Mouse (Mus musculus) MN1 (cell line): ENCODE data around the gene Alg1.
A peak's percentile ranks its signal among the peaks of the same experiment; 100 is the strongest.

Source experiments
- DNase-seq: peaks from one replicate; pipeline ENCODE4 v3.0.0-alpha.2; 2016; ENCODE audit warnings: low spot score

Alg1 gene

DNA sequence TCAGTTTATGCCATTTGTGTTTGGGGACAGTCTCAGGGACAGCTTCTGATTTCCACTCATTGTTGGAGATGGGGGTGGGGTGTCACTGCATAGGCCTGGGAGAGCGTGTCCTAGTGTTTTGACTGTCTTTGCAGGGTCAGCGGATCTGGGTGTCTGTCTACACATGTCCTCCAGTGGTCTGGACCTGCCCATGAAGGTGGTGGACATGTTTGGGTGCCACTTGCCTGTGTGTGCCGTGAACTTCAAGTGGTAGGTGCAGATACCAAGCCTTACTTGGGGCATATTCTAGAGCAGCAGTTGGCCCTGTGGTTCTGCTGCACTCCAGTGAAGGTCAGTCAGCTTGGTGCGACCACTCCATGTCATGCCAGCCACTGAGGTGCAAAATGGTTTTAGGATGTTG, 8.9 kb downstream of the Alg1 start:
- DNase-seq: no peak

DNA sequence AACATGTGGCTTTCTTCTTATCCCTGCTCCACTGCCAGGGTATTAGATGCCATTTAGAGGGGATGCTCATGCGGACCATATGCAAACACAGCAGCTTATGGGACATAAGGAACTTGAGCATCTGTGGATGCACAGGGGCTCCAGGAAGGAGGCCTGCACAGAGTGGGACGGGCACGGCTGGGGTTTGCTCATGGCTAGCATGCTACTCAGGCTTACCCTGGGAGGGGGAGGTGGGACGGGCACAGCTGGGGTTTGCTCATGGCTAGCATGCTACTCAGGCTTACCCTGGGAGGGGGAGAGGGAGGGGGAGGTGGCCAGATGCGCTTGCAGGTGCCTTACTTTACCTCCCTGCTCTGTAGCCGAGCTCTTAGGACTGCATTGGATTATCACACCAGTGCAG, 9.5 kb downstream of the Alg1 start:
- DNase-seq: no peak

DNA sequence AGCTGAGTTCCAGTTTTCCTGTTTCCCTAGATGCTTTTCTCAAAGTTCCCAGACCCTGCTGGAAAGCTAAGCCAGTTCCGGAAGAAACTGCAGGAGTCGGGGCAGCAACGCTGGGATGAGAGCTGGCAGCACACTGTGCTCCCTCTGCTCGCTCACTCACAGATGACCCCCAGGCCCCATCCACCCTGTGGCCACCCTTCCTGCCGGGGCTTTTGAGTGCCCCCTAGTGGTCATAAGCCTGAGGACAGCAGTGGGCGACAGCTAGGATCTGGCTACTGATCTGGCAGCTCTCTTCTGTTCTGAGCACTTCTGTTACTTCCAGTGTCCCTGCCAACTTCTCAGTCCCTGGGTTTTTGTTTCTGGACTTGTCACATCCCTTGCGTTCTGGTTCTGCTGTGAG, 11.0 kb downstream of the Alg1 start:
- DNase-seq: peak; percentile 61

DNA sequence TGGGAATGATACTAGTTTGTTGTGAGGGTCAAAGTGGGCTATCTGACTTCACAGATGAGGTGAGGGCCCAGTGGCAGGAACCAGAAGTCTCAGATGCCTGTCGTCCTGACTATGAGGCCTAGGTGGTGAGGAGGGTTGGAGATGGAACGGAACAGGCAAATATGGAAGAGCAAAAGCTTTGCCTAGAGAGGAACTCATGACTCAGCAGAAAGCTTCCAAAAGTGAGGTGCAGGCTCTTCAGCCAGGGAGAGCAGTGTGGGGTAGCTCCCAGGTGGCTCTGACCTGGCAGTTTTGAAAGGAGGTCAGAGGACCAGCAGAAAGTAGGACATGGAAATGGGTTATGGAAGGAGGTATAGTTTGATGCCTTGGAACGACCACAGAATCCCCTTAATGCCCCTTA, 17.5 kb downstream of the Alg1 start:
- DNase-seq: no peak

DNA sequence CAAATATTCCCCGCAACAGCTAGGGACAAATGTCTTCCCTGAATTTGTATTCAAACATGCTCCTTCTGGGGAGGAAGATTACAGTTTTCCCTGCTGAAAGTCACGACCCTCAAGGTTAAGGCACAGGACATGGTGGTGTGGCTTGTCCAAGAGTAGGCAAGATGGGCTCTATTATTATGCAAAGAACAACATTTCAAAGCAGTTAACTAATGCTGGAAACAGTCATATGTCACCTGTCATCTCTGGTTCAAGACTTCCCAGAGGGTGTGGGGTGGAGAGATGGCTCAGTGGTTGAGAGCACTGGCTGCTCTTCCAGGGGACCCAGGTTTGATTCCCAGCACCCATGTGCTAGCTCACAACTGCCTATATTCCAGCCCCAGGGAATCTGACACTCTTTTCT, 18.8 kb downstream of the Alg1 start:
- DNase-seq: no peak

DNA sequence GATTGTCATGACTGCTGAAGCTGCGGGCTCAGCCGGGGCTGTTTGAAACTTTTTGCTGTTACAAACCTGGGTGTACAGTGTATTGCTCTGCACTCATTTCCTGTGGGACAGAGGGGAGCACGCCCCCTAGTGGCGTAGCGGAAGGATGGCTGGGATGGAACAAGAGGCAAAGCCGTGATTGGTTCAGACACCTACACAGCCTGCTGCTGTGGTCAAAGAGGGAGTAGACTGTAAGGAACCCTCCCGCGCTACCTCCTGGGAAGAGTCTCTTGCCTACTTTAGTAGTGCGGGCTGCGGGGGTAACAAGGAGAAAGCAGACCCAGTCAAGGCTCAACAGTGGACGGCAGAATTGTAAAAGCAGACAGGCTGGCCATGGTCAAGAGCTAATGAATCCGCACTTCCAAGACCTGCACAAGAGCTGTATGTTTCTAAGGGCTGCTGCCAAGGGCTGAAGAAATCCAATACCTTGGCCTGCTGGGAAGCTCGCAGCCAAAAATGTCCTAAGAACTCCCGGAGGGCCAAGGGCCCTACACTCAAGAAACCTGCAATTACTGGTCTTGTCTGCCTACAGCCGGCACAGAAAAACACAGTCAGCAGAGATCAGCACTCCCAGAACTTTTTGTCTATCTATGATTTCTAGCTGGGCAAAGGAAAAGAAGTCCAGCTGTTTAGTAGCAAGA, 21.1 kb downstream of the Alg1 start:
- DNase-seq: peak; percentile 85

DNA sequence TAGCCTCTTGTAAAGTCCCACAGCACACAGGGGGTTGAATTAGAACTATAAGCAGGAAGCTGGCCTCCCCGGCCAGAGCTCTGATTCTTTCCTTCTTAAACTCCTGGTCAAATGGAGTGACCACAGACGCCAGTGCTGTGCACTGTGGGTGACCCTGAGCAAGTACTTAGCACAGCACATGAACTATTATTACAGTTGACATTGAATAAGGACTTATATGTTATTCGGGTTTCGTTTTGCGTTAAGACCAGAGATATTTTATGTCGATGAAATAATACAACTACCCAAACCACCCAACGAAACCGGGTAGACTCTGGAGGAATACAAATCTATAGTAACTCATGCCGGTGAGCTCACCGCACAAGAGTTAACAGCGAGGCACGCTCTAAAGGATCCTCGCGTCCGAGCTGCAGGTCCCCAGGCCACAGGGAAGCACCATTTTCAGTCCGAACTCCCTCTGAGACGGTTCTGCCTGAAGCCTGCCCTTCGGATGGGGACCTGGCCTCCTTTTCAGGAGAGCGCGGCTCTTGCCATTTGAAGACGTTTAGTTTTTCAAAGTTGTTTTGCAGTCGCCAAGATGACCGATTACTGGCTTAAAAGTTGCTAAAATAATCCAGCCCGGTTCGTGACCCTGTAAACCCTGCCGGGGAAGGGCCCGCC, 21.8 kb downstream of the Alg1 start:
- DNase-seq: peak; percentile 30

DNA sequence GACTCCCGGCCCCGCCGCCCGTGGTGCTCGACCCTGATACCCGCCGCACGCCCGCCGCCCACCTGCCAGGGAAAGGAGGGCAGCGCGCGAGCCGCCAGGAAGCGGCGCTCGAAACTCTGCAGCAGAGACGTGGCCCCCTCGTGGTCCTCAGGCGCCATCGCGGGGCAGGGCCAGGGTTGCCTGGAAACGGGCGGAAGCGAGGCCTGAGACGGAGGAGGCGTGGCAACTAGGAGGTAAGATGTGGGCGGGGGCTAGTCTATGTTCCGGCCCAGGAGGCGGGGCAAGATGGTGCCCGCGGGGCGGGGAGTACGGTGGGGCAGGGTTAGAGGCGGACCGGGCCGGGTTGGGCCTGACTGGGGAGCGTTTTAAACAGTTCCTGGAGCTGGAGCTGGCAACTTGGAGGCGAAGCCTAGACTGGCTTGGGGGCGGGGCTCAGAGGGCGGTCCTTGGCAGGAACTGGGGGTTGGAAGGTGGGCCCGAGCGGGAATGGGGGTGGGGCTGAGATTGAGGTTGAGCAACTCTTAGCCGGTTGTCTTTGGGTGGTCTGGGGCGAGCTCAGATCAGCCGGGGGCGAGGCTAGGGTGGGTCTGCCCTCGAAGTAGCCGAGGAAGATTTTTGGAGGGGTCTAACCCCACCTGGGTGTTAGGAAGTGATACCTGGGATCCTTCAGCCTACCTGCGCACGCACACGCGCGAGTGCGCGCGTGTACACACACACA, 22.5 kb downstream of the Alg1 start, which contains the start of gene Eef2kmt:
Gene Eef2kmt (minus strand): TSS at position 205 of the 718 bp plus-strand sequence.
- DNase-seq: peak; percentile 98

DNA sequence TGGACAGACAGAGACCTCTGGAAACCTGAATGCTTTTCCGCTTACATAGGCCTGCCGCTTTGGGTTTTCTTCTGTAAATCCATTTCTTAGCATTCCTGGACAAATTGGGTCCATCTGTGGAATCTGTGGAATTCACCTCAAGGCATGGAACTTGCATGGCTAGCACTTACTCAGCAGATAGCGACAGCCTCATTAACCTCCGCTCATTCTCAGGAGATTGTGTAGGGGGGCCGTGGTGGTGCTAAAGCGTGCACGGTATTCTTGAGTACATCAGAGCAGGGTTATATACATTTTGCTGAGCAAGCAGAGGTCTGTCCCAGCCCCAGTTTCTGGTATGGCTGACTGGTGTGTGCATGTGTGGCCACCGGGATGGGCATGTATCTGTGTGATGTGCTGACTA, 29.7 kb downstream of the Alg1 start:
- DNase-seq: no peak

DNA sequence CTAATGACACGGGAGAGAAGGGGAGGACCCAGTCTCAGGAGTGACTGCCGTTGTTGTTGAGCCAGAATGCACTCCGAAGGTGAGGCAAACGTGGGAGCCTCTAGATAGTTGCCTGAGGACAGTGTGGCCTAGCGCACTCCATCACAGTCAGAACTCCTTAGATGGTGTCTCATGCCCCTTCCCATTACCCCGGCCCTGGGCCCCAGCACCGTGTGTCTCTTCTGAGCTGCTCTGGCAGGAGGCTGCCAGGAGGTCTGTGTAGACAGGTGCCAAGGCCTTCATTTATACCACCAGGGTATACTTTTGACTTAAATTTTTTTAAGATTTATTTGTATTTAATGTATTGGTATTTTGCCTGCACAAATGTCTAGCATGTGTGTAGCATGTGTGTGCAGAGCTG, 30.5 kb downstream of the Alg1 start:
- DNase-seq: no peak

DNA sequence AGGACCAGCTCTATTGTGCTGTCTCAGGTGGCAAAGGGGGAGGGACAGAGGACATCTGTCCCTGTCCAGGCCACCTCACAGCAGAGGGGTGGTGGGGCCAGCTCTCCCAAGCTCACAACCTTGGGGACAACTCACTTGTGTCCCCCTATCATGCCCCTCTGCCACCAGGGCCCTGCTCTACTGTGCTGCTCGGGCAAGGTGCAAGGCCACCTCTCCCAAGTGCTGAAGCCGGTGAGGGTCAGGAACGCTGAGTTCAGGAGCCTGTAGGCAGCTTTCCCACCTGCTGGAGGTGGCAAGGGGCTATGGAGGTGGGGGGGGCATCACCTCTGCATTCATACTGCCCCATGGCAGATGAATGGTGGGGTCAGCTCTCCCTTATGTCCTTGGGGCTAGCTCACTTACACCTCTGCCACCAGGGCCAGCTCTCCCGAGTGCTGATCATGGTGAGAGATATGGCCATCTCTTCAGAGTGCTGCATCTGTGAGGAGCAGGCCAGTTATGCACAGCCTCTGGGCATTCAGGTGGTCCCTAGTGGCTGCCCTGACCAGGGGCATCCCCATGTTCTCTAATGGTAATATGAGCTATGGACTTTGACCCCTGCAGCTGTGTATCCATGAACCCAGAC, 38.1 kb downstream of the Alg1 start:
- no peak for DNase-seq

DNA sequence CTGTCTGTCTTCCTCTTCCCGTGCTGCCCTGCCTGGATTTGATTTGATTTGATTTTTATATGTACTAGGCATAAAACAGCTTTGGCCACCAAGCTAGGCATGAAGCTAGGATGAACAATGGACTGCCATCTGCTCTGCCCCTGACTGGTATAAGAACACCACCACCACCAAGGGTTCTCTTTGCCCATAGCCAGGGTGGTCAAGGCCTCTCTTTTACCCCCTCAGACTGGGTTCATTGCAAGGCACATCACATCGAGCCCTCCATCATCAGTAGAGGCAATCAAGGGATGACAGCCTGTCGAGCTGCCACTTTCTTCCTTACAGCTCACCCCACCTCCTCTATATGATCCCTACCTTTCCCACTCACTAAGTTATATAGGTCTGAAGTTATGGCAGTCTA, 39.0 kb downstream of the Alg1 start:
- DNase-seq: no peak

DNA sequence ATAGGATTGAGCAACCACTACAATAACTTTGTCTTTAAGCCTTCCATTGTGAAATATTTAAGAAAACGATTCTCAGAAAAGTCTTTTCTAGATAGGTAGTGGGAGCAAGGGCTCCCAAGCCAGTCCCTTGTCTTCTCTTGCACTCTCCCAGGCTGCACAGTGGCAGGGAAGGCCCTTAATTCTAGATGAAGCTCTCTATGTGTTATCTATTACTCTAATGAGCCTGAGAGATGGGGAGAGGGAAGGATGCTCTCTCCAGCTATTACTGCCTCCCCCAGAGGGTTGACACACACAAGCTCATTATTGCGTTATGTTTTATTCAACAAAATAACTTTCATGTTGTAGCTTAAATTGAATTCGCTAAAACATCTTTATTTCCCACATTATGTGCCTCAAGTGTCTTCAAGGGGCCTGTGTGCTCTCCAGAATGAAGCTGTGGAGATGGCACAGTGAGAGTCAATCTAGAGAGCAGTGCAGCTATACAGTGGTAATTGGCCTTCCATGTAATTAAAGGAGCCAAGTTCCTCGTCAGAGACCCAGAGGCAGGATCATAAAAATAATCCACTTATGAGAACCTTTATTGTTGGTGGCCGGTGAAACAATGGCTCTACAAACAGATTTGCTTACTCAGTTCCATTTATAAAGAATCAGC, 46.3 kb downstream of the Alg1 start:
- DNase-seq: no peak

DNA sequence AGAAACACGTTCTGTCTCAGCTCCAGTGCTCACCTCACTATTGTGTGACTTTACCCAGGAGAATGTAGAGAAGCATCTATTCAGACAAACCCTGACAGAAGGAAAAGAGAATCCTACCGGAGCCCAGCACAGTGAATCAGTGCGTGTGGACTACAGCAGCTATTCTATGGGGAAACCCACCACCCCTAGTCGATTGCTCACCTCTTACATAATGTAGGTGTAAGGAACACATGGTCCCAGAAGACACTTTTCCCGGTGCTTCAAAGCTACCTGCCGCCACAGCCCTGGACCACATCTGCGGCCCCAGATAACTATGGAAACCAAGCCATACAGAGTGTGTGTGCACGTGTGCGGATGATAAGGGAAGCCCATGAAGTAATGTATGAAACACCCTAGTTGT, 49.3 kb downstream of the Alg1 start:
- no peak for DNase-seq

DNA sequence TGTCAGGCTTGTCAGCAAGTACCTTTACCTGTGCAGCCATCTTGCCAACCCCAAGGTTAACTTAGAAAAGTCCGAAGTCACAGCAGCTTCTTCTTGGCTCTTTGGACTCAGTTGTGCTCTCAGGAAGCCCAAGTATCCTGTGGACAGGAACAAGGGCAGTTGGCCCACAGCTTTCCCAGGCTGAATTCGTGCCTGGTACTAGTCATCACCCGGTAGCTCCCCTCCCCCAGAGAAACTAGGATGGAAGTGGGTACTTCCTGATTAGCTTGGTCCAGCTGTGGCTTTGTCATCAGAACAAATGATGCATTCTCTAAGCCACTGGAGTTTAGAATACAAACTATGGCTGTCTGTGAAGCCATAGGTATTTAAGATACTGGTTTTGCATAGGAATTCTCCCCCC, 52.0 kb downstream of the Alg1 start:
- no peak for DNase-seq
